Mouse (Mus musculus) heart, postnatal 0 days (tissue): ENCODE results near the gene Plcb4.

Experiments used
- CTCF ChIP-seq: IDR thresholded peaks from 2 replicates; pipeline ENCODE4 v1.5.1; 2016; ENCODE audit warnings: antibody characterized with exemption, control low read depth, low read depth
- EP300 ChIP-seq: IDR thresholded peaks from 2 replicates; pipeline ENCODE4 v1.6.1; 2016; ENCODE audit warnings: antibody characterized with exemption, low read depth

DNA sequence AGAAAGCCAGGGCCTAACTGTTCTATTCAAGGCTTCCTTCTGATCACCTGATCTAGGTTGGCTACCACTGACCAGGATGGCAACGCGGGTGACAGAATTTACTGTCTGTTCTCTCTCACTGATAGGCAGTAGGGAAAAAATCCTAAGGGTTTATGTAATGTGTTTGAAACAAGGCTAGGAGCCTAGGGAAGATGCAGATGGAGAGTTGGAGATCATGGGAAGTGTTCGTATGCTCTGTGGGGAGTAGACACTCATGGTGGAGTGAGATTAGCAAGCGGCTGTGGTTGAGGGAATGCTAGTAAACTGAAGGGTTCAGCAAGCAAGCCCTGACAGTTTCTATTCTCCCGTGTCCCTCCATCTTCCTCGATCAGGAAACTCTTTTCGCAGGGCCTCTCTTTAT is 220.5 kb downstream of the Plcb4 start:
- TF ChIP-seq CTCF (no peak), EP300 (no peak)
